Mouse (Mus musculus): ENCODE measurements around the gene Ube2l3.

- no peak for TF ChIP-seq CTCF (IDR thresholded peaks at IDR 0.05; ENCODE audit: control insufficient read depth, insufficient read depth, low read length)
- no peak for TF ChIP-seq POLR2A (IDR thresholded peaks at IDR 0.05; ENCODE audit: borderline replicate concordance, control insufficient read depth, low read depth, low read length)
Observed at GRCm38 (mm10) chr16:17177623-17178170, 24.8 kb downstream of the Ube2l3 start.

Data from bone marrow, adult 2 months (tissue).